Mouse (Mus musculus) adrenal gland, postnatal 4 days (tissue): ENCODE data around the gene Ergic1. TPM values are rescaled to one million over a fixed set of nuclear protein-coding genes. Genes with fewer than 3 reads are reported as not detected.

Experiments
- DNase-seq, 2 experiments: peaks; one replicate each; pipeline ENCODE4 v3.0.0; 2021 to 2022; ENCODE audit warnings: low spot score in 2 of 2, mixed read lengths in 2 of 2
- long read RNA-seq, 2 experiments: library from polyadenylated mRNA; stranded (forward); transcript quantifications; one replicate each; pipeline ENCODE4 v2.0.0; 2021
- total RNA-seq, 2 experiments: library from RNA; stranded (reverse); gene quantifications; 2 replicates each; pipeline ENCODE4 v1.2.3; 2021

Gene Ergic1
- 100 to 1,000 TPM; 158 to 164 TPM for total RNA-seq
- long read RNA-seq, experiment 1, transcript Ergic1-206 (10 exons, 2,754 nt), result major isoform, 28 of 34 reads
- long read RNA-seq, experiment 1, partial matches to known transcripts, result 0 of 34 reads
- long read RNA-seq, experiment 1, other reads (novel, unspliced or antisense), result 6 of 34 reads
- long read RNA-seq, experiment 2, transcript Ergic1-206 (10 exons, 2,754 nt), result major isoform, 37 of 64 reads
- long read RNA-seq, experiment 2, partial matches to known transcripts, result 6 of 64 reads
- long read RNA-seq, experiment 2, other reads (novel, unspliced or antisense), result 21 of 64 reads

DNA sequence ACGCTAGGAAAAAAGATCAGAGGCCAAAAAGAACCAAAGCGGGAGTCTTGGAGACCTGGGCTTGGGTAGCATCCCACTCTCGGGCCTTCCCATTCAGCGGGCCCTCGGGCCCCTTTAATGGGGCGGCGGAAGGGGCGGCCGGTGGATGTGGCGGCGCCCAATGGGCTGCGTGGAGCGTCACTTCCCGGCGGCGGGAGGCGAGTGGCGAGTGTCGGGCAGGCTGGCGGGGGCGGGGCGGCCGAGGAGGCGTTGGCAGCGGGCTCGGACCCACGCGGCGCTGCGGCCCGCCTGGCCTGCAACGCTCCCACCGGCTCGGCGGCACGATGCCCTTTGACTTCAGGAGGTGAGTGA, at the start of gene Ergic1:
Gene Ergic1, plus strand, starts transcription at position 200 of the 351 bp plus-strand sequence.
- peak; percentile 82 to 87 for DNase-seq

DNA sequence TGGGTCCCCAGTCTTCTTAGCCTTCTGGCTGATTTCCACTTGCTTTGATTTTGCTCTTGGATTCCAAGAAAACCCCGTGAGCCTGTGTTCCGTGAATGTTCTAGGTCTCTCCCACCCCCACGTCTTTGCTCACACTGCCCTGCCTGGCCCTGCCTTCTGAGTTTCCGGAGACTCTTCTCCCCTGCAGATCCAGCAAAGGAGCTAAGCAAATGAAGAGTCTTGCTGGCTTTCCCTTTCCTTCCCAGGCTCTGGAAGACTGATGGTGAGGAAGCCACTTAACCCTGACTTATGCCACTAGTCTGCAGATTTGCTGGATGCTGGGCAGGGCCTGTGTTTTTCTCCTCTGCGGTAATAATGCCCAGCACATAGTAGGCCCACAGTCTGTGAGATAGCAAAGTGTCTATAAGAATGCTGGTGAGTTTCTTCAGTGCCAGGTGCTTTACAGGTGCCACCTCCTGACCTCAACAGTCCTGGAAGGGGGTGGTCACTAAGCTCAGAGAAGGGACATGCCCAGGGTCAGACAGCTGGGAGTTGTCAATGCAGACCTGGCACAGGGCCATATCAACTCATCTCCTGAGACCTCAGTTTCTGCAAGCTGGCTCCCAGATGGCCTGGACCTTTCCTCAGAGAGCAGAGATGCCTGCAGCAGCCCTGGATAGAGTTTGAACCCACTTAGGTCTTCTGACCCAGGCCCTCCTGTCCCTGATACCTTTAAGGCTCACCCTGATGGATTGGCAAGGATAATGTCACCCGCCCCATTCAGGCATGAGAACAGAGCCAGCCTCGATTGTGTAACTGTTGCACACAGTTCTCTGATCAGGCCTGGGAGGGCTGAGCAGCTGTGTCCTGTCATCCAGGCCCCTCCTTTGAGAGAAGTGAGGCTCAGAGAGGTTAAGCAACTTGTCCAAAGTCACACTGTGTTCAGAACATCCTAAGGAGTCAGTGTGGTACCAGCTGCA, 49.2 kb upstream of the Ergic1 start:
- no peak for DNase-seq

DNA sequence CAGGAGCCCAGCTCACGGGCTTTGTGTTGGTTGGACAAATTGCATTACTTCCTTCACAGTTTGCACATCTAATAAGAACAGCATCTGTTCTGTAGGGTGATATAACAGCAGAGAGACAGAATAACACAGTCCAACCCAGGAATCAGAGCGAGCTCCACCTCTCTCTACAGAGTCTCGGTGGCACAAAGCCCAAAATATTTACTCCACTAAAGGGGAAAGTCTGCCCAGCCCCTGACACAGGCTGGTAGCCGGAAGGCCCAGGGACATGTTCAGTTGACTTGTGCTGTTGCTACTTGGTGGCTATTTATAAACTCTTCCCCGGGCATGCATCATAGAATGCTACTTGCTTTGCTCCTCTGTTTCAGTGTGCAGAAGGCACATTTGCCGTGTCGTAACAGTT, 48.3 kb upstream of the Ergic1 start:
- no peak for DNase-seq

DNA sequence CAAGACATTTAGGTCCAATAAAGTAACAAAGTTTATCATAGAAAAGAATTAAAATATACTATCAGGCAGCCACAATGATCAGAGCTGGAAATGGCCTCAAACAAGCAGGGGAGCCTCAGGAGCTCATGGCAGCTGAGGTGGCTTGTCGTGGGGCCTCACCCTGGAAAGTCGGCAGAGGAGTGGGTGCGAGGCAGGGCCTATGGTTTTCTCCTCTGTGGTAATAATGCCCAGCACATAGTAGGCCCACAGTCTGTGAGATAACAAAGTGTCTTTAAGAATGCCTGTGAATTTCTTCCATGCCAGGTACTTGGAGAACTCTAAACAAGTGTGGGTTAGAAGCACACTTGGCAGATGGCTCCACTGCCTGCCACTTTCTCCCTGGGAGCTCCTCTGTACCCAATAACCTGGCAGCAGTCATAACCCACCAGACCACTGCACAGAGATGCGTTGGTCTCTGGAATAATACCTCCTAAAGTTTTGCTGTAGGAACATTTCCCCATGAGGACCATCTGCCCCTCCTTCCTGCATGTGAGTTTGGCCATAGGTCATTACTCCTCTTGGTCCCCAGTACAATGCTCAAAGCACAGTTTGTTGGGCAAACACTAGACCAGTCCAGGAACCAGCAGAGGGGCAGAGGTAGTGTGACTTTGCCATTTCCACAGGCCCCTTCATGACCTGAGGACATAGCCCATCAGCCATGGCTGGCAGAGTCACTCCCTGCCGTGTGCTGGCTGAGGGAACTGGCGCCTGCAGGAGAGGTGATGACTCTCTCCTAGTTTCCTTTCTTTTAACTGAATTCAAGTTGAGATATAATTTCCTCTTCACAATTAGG, 47.6 kb upstream of the Ergic1 start:
- no peak for DNase-seq

DNA sequence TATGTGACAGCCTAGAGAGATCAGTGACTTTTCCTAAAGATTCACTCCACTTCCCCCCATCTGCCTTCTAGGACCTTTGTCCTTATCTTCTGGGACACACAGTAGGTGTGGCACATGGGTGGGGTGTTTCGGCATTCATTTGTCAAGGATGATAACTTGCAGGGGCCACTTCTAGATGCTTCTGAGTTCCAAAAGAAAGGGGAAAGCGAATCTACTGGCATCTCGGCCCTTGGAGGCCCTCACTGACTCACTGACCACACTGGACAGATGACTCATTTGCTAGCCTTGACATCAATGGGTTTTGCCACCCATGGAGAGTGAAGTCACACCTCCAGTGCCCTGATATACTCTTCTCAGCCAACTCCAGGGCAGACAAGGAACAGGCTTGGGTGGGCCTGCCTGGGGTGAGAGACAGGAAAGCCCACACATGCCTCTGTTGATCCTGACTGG, 46.7 kb upstream of the Ergic1 start:
- no peak for DNase-seq

DNA sequence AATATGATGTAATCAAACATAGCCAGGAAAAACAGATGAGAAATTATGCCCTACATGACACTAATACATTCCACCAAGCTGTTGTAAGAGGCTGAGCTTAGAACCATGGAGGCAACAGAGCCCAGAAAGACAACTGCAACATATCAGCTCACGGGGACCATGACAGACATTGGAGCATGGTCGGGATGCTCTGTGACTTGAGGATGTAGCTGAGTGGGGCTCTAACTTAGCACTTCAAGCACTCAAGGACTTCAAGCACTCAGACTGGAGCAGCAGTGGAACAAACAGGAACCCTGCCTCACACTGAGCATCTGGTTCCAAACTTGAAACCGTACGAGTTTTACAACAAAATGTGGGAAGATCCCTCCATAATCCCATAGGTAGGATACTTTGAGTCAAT, 45.6 kb upstream of the Ergic1 start:
- no peak for DNase-seq

DNA sequence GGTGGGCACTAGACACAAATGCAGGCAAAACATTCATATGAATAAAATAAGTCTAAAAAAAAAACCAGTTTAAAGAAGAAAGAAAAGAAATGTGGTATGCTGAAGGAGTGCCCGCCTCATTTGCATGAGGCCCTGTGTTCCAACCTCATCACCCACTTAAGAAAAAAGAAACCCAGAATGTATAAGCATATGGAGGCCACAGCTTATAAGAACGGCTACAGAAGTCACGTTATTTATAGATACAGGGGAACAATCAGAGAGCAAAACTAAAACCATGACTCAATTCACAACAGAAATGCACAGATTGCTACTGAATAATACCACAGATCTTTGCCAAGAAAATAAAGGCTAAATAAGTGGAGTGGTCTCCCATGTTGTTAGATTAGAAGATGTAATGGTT, 43.0 kb upstream of the Ergic1 start:
- no peak for DNase-seq

DNA sequence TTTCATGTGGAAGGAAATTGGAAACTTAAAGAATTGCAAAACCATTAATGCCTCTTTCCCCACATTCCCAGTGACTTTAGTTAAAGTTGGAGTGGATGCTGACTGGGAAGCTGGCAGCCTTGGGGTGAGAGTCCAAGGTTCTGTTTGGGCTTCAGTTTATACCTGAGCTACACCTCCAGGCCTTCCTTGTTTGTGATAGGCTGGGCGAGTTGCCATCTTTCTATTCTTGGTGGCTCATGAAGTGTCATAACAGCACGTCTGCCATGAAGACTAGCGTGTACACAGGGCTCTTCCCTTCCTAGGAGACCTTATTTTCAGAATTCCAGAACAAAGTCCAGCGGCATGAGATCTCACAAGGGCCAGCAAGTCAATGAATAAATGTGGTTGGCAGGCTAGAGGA, 38.6 kb upstream of the Ergic1 start:
- no peak for DNase-seq

DNA sequence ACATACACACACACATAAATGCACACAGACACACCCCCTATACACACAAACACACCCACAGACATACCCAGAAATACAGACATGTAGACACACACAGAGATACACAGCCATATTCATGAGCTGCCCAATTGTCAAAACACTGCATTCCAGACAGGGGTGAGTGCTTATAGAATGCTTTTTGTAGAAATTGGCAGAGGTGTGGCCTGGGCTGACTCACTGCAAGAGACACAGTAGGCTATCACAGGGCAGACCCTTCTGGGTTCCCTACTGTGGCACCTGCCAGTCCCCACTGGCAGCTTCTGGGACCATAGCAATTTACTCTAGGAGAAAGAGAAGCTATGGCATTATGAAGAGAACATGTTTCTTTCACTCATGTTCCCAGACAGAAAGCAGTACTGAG, 37.0 kb upstream of the Ergic1 start:
- DNase-seq, result no peak

DNA sequence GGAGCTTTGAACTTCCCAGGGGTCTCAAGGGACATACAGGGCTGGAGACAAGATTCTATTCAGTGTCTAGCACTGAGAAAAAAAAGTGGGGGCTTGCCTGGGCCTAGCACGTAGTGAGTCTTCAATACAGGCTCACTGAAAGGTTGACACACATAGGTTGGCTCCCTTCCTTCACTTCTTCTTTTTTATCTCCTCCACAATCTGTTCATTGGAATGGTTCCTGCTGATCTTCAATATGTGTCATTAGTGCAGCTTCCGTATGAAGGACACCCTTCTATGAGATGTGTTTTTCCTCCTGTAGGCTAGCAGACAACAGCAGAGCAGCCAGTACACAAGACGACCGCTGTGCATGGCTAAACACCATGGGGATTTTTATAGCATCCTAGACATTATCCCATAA, 36.5 kb upstream of the Ergic1 start:
- no peak for DNase-seq

DNA sequence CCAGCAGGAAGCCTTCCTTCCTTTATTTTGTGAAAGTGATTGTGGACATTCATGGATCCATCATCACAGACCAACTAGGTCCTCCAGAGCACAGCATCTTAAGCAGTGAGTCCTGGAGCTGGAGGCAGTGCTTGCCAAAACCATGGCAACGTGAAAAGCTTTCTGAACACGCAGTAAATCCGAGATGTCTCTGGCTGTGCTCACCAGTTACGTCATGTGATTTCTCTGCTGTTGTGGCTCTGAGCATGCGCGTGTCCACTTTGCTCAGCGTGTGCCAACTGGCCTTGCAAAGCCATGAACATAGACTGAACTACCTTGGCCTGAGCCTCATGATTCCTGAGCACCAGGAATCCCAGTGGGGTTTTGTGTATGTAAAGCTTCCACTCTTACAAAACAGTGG, 36.0 kb upstream of the Ergic1 start:
- DNase-seq, result no peak

DNA sequence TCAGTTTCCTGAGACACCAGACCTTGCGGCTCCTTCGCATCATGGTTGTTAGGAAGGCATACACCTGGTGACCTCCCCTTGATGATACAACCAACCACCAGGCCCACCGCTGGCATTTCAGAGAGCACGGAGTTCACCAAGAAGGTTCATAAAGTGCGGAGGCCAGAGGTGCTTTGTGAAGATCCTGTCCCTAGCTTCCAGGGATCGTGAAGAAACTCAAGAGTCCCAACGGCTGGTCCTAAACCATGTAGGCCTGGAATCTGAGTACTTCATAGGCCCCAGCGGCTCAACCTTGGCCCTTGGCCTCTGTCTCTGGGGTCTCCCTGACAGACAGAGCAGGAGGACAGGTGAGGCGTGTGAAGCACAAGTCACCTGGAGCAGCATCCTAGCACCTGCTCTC, 34.0 kb upstream of the Ergic1 start:
- DNase-seq, result no peak

DNA sequence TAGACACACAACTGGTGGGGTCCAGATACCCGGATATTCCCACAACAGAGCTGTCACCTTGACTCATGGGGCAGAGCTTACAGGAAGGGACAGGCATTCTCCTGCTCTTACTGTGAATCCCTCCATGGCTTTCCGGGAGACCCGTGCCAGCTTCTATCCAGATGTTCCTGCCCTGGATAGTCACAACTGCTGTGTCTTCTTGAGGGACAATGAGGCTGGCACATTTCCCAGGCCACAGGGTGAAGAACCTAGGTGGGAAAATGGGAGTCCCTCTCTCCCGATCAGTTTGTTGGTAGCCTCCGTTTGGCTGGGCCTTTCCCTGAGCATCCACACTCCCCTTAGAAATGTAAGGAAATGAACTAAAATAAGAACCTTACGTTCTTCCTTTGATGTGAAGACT, 32.5 kb upstream of the Ergic1 start:
- no peak for DNase-seq

DNA sequence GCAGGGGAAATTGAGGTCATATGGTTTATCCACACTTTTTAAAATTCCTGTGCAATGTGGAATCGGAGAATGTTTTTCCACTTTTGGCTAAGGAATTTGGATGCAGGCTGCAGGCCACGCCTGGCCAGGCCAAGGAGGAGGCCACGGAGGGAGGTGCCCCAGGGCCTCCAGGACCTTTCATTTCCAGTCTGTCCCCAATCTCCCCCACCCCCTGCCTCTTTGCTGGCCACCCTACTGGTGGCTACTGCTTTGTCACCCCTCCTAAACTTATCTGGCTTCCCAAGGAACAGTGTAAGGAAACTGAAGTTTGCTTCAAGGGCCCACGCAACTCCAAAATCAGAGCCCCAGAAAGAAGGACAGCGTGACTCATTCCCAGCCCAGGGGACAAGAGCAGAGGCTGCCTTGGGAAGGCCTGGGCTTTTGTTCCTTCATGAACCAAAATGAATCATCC, 31.5 kb upstream of the Ergic1 start:
- no peak for DNase-seq

DNA sequence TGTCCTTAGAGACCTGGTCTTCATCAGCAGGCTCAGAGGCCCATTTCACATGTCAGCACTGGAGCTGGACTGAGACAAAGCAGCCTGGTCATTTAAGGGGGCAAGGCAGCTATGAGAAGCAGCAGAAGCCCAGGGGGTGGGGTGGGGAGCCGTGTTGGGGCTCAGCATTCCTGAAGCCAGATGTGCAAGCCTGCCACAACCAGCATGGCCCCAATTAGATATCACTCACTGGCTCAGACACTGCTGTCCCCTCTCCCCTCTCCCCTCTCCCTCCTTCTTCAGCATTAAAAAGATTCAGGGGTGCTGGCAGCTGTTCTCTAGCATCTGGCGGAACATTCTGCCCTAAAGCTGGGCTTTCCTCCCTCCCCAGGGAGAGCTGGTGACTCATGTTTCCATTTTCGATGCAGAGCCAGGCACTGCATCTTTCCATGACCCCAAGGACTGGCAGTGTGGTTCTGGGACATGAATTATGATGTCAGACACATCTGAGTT, 30.7 kb upstream of the Ergic1 start:
- no peak for DNase-seq

DNA sequence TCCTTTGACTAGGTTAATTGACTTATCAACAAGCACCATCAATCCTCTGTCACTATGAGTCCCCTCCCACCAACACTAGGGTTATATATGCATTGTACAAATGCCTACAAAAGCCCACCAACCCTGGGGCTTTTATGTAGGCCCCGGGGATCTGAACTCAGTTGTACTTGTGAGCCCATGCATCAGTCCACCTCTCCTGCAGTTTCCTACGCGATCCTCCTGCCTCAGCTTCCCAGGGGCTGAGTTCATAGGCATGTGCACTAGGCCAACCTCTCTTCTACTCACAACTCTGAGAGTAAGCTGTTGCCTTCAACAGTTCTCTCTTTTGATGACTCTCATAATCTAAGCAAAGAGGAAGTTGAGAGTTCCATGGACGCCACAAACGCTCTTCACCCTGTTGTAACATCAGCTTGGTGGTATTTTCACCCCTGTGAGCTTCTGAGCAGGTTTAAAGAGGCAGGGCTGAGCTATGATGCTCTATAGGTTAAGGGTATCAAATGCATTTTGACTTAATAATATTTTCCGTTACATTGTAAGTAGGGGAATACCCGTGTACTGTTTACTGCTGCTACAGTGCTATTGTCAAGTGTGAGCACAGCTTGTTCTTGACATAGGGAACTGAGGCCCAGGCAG, 29.8 kb upstream of the Ergic1 start:
- DNase-seq, result no peak

DNA sequence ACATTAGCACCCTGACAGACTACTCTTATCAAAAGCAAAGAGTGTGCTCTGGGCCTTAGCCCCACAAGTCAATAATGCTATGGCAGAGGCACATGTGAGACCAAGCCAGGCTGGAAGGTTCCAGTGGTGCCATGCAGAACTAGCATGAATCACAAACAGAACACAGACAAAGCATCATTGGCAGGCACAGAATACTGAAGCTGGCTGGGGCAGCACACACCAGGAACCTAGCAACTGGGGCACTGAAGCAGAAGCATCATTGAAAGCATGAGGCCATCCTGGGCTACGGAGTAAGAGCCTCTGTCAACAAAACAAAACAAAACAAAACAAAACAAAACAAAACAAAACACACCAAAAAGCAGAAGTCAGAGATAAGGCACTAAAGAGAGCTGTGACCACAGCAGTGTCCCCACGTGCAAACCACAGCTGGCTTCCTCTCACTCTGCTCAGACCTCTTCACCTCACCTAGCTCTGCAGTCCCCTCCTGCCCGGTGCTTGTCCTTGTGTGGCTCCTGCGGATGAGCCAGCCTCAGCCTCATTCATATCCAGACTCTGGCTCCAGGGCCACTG, 28.7 kb upstream of the Ergic1 start:
- DNase-seq, result no peak

DNA sequence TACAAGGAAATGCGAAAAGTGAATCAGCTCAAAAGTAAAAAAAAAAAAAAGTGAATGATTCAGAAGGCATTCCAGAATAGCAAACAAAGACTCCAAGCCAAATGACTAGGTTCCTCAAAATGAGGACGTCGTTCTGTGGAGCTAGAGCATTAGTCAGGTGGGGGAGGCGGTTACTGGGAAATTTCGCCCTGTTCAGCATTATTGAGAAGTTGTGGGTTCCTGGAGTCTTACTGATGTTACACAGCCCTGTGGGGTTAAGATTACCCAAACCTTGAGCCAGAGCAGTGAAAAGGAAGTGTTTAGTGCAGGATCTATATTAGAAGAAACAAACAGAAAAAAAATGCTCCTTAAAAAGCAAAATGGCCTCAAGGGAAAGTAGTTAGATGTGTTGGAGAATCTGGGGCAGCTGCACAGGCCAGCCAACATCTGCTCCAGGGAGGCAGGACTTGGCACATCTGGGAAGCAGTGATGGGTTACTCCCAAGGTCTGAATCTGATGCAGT, 27.4 kb upstream of the Ergic1 start:
- DNase-seq, result no peak

DNA sequence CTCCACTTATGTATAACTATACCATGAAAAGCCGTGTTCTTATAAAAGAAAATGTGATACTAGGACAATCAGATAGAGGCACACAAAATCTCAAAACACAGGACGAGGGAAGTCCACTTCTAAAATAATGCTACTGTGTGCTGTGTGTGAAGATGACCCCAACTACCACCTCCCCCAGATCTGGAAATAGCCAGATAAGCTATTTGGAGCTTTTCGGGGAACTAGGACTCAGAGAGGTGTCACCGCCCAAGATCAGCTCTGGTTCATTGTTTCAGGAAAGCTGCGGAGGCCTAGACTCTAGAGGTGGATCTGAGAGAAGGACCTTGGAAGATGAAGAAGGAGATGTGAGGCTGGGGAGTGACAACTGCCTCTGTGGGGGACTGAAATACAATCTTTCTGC, 26.6 kb upstream of the Ergic1 start:
- DNase-seq, result no peak
